Mouse (Mus musculus) neural tube, embryonic 10.5 days (tissue): ENCODE measurements at regions not wholly inside any gene's neighbourhood (a gene's known extent, or its start where the extent isn't known, plus 50 kb on each side); places are given as distances from the start of the nearest gene placed in this dataset.

ENCODE experiments used
- DNase-seq: peaks from one replicate; pipeline ENCODE4 v3.0.0-alpha.2; 2017; ENCODE audit warnings: low spot score; ENCODE audit errors: extremely low spot score

- no peak for DNase-seq
Measured at GRCm38 (mm10) chr2:47424910-47425309, 1389.0 kb upstream of the Acvr2a start.

GRCm38 (mm10) chr2:47429843-47430242 lies 1384.1 kb upstream of the Acvr2a start:
- no peak for DNase-seq

- no peak for DNase-seq
Measured at GRCm38 (mm10) chr2:47466043-47466442, 1347.9 kb upstream of the Acvr2a start.

- peak; percentile 25 for DNase-seq
Measured at GRCm38 (mm10) chr2:47491874-47492539, 1321.9 kb upstream of the Acvr2a start.
